Mouse (Mus musculus) 3134 (cell line): ENCODE measurements around the gene Cacng8.

Experiments
- DNase-seq: peaks from one replicate; pipeline ENCODE4 v3.0.0-alpha.2; 2011; ENCODE audit warnings: low spot score; ENCODE audit not compliant: insufficient read length; ENCODE audit errors: extremely low read depth

Gene Cacng8

DNA sequence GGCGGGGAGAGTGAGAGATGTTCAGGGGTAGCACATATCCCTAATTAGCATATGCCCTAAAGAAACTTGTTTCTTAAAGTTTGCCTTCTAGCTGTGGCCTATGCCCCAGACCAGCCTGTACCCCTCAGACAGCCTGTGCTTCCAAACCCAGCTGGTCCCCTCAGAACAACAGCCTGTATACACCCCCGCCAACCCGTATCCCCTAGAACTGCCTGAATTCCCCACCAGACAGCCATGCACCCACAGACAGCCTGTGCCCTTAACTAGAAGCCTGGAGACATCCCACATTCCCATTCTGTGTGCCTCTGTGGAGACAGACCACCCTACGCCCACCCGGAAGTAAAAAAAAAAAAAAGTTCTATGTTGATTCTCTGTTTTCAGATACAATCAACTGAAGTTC, 34.7 kb downstream of the Cacng8 start:
- no peak for DNase-seq

DNA sequence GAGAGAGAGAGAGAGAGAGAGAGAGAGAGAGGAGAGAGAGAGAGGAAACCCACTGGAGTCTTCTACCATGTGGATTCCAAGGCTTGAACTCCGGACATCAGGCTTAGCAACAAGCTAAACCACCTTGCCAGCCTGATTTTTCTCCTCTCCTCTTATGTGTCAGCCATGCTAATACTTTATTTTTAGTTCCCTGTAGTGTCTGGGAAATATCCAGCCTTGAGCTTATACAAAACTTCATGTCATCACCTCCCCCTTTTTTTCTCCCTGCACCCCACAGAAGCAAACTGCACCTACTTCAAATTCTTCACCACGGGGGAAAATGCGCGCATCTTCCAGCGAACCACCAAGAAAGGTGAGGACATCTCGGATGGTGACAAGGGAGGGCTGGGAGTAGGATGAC, 39.7 kb downstream of the Cacng8 start:
- DNase-seq, result no peak

DNA sequence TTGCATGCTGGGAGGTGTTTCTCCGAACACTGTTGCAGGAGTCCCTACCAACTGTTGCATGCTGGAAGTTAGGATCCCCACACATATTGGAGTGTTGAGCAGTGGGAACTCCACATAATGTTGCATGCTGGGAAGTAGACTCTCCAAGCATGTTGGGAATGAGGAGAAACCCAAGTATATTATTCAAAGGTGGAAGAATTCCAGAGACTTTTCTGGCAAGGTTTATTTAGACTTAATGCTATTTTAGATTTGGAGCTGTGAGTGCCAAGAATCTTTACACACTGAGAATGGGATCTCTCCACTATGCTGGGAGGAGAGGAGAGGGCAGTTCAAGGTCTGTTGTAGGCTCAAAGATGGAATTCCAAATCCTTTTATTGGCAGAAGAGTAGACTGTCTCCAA, 41.6 kb downstream of the Cacng8 start:
- DNase-seq, result no peak

DNA sequence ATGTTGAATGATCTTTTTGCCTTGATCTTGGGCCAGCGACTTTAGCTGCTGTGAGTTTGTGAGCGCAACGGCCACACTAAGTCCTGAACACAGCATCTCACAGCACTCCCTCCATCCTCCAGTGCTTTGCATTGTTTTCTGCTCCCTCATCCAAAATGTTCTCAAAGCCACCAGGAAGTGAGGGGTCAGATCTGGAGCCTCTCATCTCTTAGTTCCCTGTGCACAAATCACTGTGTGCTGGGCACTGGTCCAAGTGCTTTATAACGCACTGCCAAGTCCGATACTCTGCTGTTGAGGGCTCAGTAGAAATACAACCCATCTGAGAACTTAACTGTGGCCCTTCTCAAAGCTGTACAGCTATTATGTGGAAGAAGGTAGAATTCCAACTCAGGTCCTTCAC, 47.5 kb downstream of the Cacng8 start:
- DNase-seq, result no peak

DNA sequence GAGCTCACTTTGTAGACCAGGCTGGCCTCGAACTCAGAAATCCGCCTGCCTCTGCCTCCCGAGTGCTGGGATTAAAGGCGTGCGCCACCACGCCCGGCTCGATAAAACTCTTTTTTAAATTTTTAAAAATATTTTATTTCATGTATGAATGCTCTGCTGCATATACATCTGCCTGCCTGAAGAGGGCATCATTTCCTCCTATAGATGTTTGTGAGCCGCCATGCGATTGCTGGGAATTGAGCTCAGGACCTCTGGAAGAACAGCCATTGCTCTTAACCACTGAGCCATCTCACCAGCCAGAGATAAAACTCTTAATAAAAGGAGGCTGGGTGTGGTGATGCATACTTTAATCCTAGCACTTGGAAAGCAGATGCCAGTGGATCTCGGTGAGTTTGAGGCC, 49.5 kb downstream of the Cacng8 start:
- no peak for DNase-seq

DNA sequence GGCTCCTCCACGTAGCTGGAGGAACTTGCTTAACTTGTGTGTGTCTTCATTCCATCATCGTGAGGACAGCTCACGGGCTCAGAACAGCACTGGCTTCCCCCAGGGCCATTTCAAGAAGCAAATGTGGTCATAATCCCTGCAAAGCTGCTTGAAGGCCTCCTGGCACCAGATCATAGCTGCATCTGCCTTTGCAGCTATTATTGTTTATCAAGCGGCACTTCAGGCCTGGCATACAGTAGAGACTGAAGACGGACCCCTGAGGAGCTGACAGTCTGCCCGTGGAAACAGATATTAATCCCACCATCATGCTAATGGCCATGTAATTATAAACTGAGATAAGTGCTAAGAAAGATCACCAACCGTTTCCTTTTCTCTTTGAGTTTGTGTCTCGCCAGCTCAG, 50.0 kb downstream of the Cacng8 start:
- no peak for DNase-seq

DNA sequence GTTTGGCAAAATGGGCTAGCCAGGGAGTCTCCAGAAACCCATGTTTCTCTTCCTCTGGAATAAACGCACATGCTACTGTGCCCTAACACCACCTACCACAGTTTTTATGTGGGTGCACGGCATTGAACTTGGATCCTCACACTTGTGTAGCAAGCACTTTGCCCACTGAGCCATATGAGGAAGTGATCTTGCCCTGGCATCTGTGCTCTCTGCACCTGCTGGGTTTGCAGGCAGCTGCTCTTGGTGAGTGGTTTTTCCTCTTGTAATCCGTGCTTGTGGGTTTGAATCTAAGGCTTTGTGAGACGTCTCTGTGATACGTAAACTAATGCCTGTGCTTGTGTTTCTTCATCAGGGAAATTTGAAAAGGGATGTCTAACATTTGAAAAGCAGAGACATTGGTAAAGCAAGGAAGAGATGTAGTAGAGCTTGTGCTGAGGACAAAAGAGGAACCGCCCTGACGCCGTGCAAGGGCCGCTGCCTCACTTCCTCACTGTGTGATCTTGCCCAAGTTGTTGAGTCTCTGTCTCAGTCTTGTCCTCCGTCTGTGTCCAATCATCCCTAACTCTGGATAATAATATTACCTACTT, 52.1 kb downstream of the Cacng8 start:
- no peak for DNase-seq

DNA sequence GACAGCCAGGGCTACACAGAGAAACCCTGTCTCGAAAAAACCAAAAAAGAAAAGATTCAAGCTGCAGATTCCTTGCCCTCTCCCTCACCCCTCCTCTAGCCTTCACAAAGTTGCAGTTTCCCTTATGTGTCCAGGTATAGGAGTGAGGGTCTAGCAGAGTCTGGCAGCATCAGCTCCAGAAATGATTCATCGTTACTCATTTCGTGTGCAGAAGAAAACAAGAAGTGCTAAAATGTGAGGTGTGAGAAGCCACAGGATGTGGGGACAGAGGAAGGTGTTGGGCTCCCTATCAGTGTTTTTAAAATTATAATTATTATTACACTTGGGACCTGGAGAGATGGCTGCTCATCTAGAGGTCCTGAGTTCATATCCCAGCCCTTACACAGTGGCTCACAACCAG, 54.2 kb downstream of the Cacng8 start:
- no peak for DNase-seq

DNA sequence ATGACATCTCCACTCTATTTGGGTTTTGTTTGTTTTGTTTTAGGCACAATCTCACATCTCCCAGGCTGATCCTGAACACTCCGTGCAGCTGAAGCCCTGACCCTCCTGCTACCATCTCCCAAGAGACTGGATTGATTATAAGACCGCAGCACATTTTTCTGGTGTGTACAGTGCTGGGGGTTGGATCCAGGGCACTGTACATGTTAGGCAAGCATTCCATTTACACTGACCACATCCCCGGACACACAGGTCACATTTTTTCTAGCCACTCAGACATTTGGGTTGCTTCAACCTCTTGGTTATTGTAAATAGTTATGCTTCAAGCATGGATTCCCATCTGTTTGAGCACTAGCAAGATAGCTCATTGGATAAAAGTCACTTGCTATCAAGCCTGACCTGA, 56.1 kb downstream of the Cacng8 start:
- DNase-seq, result peak; percentile 62

DNA sequence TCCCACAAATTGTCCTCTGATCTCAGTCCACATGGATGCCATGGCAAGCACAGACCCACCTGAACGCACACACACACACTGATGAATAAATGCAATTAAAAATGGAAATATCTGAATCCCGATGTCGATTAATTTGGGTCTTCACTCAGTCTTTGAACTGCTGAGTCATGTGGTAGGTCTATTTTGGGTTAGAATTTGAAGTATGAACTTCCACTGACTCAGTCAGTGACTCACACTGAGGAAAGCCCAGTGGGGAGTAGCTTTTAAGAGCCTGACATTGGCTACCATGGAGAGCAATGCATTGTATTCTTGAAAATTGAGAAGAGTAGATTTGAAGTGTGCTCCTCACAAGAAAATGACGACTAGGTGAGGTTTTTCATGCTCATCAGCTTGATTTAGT, 56.5 kb downstream of the Cacng8 start:
- peak; percentile 61 for DNase-seq

DNA sequence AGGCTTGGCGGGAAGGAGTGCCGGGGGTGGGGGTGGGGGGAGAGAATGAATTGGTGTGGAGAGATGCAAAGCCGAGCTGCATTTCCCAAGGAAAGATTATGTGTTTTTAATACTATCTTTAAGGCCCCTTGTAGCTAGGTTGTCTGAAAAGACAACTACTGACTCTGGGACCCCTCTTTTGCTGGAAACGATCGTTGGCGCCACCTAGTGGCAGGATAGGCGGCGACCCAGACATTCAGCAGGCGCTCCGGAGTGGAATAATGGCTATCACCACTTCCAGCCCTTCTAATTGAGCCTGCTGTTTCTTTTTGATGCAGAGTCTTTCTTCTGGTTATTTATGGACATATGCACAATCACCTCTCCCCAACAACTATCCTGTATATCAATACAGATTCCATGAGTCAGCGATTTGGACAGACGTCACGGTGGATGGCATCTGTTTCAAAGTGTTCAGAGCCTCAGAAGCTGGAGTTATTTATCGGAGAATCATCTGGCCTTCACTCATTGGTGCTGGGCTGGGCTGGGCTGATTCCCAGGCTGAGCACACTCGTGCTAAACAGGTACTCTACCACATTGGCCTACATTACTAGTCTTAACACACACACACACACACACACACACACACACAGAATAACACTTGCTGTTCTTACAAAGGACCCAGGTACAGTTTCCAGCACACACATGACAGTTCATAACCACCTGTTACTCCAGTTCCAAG, 58.4 kb downstream of the Cacng8 start:
- DNase-seq, result peak; percentile 34

DNA sequence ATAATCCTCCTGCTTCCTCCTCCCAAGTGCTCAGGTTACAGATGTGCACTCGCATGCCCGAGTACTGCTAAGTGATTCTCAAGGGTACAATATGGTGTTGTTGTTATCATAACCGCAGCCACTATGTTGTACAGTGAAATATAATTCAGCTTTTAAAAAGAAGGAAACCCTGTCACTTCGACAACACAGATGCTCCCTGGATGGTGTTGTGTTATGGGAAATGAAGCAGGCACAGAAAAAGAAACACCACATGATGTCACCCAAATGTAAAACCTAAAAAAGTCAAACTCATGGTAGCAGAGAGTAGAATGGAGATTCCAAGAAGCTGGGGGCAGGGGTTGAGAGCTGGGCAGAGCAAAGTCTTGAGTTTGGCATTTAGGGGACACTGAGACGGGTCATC, 60.2 kb downstream of the Cacng8 start:
- DNase-seq, result no peak

DNA sequence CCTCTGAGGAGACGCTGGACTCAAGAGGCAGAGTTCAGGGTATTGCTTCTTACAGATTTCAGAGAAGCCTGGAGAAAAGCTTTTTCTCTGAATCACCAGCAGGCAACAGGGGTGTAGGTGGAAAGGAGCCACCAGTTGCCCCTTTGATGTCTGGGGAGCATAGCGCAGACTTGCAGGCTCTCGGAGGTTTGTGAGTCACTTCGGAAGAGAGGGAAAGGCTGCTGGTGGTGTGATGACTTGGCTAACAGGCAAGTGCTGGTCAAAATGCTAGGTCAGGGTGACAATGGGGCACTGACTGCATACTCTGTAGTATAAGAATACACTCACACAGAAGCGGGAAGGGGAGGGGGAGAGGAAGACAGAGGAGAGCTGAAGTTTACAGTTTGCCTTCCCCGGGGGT, 60.7 kb downstream of the Cacng8 start:
- peak; percentile 69 for DNase-seq

DNA sequence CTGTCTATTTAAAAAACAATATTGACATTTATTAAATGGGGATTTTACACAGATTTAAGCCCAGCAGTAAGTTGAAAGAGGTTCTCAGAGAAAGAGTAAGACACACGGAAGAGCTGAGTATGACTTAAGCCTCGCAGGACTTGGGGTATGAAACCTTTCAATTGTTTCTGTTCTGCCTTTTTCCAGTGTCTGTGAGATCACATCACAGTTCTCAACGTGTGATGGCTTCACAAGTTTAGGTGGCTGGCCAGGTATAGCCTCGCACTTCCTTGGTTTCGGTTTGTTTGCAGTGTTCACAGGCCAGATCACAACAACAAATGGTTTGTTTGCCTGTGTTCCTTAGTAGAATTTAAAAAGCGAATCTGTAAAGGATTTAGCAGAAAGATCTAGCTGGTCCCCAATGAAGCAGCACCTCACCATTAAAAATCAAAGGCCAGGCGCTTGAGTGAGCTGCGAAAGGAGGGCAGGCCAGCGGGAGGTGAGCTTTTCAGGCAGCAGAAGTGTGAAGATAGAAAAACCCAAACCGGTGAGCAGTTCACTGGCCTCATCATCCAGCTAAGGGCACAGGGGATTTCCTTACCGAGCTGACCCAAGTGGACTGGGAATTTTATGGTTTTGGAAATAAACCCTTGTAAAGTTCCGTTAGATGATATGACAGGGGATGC, 62.5 kb downstream of the Cacng8 start:
- no peak for DNase-seq

DNA sequence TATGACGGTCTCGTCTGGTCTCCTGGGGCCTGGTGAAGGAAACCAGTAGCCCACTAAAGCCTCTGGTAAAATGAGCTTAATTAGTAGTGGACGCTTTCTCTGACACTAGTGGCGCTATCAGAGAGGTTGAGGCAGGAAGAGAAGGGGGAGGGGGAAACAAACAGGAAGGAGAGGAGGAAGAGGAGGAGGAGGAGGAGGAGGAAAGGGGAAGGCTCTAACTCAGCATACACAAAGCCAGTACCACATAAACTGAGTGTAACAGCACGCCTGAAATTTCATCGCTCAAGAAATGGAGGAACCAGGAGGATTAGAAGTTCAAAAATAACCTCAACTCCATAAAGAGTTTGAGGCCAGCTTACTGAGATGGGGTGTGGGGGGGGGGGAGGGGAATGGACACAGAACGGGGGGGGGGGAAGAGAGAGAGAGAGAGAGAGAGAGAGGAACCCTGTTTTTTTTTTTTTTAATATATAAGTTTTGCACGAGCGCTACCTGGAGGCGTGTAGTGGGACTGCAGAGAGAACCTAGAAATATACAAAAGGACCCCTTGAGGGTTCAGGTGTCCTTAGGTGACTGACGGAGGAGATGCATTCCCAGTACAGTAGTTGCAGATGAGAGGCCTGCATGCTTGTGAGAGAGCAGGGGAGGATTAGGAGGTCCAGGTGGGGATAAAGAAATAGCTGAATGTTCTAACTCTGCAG, 63.2 kb downstream of the Cacng8 start:
- DNase-seq, result no peak

DNA sequence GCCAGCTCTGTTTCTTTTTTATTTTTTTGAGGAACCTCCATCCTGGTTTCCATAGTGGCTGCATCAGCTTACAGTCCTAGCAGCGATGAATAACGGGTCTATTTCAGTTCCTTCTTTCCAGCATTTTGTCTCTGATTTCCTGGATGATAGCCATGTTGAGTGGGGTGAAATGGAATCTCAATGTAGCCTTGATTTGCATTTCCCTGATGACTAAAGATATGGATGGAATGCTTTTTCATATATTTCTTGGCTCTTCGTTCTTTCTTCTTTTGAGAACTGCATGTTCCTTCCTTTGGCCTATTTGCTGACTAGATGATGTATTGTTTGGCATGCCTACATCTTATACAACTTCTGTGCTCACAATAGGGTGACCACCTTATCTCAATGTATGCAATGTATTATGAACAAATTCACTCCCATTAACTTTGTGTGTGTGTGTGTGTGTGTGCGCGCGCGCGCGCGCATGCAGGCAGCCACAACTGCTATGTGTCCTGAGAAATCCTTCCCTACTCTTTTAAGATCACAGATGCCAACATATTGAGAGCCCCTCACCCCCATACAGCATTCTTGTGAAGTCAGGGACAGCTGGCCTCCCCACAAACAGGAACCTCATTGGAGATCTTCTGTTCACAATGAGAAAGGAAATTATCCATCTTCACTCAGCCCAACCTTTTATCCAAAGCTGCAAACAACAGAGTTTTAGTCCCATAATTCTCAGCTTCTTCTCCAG, 66.8 kb downstream of the Cacng8 start:
- no peak for DNase-seq

DNA sequence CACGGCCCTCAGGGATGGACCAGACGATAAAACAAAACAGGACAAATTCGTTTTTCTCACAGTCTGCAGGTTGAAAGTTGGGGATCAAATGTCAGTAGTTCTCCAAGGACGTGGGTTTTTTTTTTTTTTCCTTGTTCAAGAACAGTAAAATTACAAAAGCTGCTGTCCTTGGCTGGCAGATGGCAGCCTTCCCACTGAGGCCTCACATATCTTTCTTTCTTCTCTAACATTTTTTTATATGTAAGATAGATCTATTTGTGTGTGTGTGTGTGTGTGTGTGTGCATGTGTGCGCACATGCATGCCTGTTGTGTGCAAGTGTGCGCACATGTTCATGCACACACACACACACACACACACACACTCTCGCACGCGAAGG, 67.3 kb downstream of the Cacng8 start:
- DNase-seq, result no peak

DNA sequence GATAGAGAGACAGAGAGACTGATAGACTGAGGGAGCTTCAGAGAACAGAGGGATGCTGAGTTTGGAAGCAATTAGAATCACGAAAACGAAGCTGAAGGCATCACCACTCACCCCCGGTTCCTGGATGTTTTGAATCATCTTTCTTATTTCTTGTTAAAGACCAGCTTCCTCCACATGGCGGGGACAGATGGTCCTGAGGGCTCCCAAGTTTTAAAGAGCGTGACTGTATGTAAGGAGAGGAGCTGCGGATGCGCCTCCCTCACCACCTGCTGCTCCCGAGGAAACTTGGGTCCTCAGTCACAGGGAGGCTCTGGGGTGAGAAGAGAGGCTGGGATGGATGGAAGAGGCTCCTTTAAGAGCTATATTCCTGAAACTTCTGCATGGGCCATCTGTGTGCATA, 69.8 kb downstream of the Cacng8 start:
- no peak for DNase-seq

DNA sequence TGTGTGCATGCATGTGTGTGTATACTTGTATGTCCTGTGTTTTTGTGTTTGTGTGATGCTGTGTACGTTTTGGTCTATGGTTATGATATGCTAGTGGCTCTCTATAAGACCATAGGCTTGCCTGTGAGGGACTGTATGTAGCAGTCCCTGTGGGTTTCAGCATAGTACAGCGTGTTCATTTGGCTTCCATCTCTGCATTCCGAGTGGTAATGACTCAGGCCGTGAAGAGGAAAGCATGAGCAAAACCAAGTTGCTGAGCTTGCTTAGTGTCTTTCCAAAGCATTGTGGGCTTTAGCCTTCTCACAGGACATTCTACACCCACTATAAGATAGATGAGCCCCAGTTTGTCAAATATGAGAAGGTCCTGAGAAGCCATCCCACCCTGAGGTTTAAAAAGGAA, 72.8 kb downstream of the Cacng8 start:
- peak; percentile 36 for DNase-seq
